Mouse (Mus musculus) adrenal gland (tissue): ENCODE results near the gene Pou2f2.

Source experiments
- intact Hi-C: fragments of 180-260 bp; cut with DNase I; formaldehyde crosslinking; loops from one replicate; pipeline ENCODE4 v1.15.1; 2025

Pou2f2 gene

DNA sequence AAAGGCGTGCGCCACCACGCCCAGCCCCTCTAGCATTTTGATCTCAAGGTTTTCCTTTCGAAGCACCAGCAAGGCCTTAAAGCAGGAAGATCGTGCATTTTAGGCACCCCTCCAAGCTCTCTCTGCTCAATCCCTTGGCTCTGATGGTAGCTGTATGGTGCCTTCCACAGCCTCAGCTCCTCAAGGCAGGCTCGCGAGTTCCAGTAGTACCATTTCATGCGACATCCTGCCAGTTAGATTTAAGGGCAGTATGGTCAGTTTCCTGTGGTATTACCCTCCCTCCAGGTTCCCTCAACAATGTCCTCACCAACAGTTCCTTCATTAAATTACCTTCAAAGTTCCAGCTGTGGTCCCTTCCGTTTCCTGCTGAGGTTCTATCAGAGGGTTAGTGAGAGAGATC is 16.6 kb upstream of the Pou2f2 start:
- intact Hi-C loops: no loop called here

DNA sequence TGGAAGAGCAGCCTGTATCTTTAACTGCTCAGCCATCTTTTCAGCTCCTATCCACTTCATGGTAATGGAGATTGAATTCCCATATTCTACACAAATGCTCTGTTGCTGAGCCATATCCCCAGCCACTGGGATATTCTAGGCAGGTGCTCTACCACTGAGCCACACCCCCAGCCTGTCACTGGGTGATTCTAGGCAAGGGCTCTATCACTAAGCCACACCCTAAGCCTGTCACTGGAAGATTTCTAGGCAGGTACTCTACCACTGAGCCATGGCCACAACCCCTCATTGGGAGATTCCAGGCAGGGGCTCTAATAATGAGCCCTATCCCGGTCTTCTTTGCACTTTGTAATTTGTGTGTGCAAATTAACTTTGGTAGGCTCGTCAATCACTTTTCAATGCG is 15.6 kb upstream of the Pou2f2 start:
- intact Hi-C loops: no loop called here

DNA sequence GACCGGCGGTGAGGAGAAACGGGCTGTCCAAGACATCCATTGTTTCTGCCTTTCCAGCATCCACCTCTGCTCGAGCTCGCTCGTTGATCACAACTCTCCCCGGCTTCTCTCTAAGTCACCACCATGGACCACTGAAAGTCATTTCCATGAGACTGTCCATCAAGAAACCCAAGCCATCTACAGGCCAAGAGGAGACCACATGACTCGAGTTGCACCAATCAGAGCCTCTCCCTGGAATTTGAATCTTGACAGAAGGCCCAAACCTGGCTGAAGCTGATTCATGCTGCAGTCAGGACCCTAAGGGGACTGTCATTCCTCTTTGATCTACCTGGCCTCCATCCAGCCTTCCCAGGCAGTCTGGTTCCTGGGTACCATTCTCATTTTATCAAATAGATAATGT is 12.6 kb upstream of the Pou2f2 start:
- intact Hi-C loops: no loop called here

DNA sequence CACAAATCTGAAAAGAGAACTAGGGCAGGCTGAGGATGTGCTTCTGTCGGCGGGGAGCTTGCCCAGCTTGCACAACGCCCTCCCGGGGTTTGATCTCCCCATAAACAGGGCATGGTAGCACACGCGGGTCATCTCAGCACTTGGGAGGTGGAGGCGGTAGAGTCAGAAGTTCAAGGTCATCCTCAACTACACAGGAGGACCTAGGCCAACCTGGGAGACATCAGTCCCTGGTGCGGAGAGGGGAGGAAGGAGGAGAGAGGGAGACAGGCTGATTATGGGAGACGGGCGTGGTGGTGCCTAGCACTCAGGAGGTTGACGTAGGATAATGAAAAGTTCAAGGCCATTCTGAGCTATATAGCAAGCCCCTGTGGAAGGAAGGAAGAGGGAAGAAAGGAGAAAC is 11.3 kb upstream of the Pou2f2 start:
- intact Hi-C loops: no loop called here

DNA sequence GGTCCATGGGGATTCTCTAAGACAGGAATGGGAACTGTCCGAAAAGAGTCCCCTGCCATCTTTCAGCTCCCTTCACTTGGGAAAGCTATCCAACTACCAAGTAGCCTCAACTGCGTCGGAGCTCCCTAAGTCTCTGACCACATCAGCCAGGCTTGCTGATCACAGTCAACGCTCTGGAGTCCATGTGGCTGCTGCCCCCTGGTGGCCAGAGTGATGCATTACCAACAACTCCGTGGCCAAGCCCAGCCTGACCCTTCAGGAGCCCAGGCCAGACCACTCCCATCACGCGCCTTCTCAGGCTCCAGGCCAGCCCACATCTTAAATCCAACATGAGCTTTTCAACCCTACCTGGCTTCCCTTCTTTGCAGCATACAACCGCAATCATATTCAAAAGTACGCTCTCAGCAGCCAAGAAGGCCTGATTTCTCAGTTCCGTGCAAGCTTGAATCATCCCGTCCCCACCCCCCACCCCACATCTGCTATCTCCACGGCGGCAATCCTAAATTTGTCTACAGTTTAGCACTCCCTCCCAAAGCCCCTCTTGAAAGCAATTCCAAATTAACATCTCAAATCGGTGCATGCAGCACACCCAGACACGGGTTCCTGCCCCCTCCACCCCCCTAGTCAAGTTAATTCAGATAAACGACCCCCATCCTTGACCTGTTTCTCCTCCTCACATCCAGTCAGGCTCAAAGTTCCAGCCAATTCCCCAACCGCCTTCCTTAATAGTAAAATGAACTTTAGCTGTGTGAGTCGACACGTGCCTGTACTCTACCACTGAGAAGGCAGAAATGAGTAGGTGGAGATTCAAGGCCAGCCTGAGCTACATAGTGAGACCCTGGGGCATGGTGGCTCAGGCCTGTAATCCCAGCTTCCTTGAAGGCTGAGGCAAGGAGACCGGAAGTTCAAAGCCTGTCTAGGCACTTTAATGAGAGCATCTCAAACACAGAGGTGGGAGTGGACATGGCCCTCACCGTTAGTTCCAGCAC is 8.4 kb upstream of the Pou2f2 start:
- intact Hi-C loops: loop anchor here (2.0 kb wide), 1 partner anchor 81 kb away; no protein-coding TSS in a partner anchor

DNA sequence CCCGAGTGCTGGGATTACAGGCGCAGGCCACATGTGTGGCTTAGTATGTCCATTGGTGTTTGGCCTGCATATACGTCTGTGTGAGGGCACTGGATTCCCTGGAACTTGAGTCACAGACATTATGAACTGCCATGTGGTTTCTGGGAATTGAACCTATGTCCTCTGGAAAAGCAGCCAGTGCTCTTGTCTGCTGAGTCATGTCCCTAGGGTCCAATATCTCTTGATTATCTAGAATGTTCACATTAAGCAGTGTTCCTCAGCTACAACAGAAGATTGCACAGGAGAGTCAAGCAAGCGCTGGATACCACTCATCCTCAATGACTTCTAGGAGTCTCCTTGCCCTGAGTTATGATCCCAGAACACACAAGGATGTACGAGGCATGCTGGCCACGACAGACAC is 4.6 kb upstream of the Pou2f2 start:
- intact Hi-C loops: loop anchor here (5.0 kb wide), 1 partner anchor 157 kb away; no protein-coding TSS in a partner anchor

DNA sequence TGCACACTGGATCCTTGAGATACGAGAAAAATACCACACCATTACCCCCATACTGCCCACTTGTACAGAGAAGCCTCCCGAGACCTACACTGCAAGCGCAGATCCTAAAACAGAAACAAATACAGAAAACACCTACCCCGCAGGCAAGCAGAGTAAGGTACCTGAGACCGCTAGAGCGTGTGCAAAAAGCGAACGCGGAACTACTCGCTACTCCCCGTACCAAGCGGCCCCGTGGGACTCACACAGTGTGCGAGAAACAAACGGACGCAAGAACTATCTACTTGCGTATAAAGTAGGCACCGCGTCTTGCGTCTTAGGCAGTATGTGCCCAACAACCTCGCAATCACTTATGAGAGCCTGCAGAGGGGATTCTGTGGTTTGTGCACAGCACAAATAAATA is 2.3 kb upstream of the Pou2f2 start:
- intact Hi-C loops: loop anchor here (5.0 kb wide), 1 partner anchor 155 kb away; no protein-coding TSS in a partner anchor

DNA sequence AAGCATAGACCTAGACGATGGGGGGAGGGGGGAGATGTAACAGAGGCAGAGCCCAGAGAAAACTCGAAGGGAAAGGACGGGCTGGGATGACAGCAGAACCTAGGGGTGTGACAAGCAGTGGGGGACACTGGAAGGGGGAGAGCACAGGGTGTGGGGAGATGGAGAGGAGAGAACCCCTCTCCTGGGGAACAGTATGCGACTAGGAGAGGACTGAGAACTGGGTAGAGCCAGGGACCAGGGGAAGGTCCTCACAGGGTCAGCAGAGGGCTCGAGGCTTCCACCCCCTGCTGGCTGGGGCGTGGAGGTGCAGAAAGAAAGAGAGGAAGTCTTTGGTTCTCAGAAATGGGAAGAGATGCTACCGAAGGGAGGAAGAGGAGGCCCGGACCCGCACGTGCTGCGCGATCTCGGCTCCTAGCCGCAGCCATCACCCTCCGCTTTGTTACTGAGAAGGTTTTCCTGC is 1.8 kb upstream of the Pou2f2 start:
- intact Hi-C loops: loop anchor here (5.0 kb wide), 1 partner anchor 154 kb away; no protein-coding TSS in a partner anchor

DNA sequence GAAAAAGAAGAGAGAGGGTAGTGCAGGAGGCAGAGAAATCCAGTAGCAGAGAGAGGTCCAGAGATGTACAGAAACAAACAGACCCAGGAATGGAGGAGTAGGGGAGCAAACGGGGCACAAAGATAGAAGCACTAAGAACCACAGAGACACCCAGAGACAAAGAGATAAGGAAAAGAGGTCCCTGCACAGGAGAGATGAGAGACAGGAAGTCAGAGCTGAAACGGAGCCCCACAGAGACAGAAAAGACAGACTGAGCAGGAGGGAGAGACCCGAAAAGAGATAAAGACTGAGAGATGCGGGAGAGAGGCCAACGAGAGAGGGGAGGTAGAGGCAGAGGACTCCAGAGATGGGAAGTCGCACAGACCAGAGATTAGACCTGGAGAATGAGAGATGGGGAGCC is 986 bp upstream of the Pou2f2 start:
- intact Hi-C loops: loop anchor here (5.0 kb wide), 1 partner anchor 153 kb away; no protein-coding TSS in a partner anchor

DNA sequence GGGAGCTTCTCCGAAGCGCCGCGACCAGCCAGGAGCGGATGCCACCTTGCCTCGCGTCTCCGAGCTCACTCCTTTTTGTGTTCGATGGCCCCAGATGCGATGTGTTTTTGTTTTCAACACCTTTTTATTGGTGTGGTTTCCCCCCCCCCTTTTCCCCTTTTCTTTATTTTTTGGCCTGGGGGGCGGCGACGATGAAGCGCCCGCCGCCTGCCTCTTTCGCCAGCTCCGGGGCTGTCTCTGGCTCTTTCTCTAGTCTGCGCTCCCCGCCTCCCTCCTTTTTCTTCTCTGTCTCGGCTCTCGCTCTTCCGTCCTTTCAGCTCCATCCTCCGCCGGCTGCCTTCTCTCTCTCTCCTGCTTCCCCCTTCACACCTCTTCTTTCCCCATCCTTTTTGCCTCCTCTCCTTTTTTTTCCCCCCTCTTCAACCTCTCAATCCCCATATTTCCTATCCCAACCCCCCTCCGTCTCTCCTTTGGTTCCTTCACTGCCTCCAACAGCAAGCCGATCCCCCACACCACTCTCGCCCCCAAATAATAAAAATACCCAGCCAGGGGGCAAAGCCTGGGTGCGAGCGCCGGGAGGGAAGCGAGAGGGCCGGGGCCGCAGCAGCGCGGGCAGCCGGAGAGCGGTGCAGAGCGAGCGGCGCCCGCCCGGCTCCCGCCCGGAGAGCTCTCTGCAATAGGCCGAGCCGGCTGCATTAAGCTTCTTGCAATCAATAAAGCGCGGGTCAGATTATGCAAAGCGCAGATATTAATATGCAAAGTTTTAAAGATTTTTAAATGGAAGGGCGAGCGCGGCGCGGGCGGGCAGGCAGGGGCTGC is 530 bp downstream of the Pou2f2 start:
- intact Hi-C loops: no loop called here

DNA sequence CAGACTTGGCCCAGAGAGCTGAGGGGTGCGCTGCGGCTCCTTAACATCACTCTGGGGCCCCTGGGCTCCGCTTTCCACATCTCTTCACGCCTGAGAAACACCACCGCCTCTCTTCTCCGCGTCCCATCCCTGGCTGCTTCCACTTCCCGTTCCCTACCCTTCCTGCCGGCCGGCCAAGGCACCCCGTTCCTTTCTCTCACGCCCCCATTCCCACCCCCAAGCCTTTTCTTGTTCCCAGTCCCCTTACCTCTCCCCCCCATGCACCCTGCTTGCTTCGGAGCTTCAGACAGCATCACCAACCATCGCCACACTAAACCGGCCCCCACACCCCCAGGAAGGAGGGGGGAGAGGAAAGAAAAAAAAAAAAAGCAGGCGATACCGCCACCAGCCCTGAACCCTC is 1.2 kb downstream of the Pou2f2 start:
- intact Hi-C loops: no loop called here

DNA sequence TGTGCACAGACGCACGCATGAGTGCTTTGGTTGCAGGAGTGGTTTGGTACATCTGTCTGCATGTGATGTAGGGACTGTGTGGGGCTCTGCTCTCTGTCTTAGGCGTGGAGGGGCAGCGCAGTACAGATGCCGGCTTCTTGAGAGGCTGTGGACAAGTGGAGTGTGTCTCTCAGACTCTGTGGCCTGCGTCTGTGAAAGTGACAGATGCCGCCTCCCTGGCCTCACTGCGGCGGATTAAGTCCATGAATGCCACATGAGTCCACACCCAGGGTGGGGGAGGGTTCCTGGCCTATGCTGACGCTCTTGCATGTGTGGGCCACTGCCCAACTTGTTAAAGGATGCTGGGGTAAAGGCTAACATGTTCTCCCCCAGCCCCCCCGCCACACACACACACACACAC is 5.2 kb downstream of the Pou2f2 start:
- intact Hi-C loops: no loop called here

DNA sequence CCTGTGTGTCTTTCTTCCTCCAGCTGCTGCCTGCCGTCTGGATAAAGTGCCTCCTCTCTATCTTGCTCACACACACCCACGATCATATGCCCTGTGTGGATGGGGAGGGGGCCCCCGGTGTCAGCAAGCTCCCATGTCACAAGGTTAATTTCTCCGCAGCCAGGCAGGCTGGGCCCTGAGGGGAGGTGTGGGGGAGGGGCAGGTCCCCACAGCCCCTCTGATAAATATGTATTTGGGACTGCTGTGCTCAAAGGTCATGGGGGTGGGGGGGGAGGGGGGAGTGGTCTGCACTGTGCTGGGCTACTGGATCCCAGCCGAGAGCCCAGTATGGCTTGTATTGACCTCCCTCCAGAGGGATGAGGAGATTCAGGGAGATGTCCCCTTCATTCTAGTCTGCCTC is 6.9 kb downstream of the Pou2f2 start:
- intact Hi-C loops: no loop called here

DNA sequence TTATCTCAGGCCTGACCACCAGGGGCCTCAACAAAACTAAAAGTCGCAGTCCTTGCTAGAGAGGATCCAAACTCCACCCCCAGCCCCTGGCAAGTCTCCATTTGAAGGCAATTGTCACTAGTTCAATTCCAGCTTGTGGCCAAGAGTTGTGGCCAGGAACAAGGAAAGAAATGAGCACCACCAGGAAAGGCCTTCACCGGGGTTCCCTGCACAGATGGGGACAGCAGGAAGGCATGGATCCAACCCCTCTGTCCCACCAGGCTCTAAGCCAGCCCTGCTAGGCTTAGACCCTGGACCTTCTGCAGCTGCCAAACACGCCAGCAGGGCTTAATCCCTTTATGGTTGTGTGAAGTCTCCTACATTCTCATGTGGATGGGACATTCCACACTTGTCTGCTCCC is 8.9 kb downstream of the Pou2f2 start:
- intact Hi-C loops: no loop called here

DNA sequence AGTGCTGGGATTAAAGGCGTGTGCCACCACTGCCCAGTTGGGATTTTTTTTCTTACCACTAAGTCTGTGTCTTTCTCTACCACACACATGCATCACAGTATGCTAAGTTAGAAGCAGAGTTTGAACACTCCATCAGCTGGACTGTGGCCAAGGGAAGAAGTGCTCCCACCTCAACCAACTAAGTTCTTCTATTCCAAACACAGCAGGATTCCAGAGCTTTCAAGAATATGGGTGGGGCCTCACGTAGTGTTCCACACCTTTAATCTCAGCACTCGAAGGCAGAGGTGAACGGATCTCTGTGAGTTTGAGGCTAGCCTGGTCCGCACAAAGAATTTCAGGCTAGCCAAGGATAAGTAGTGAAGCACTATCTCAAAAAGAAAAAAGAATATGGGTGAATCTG is 13.4 kb downstream of the Pou2f2 start:
- intact Hi-C loops: no loop called here

DNA sequence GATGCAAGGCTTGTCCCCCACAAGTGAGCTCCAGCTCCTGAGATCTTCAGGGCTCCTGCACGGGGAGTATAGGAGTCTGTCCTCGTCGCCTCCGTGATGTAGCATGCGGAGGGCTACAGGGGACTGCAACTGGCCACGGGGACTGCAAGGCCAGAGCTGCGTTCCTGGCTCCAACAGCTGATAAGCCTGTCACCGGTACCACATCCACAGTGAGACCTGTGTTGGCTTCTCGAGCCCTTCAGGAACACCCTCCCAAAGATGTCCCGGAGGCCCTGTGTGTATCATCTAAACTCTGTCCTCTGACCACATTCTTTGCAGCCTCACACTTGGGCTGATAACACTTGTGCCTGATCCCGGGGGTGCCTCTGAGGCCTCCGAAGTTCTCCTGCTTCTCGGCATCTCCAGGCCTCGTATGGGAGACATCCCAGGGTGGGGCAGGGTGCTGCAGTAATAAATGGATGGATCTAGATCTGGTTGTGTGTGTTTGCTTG is 23.3 kb downstream of the Pou2f2 start:
- intact Hi-C loops: no loop called here

DNA sequence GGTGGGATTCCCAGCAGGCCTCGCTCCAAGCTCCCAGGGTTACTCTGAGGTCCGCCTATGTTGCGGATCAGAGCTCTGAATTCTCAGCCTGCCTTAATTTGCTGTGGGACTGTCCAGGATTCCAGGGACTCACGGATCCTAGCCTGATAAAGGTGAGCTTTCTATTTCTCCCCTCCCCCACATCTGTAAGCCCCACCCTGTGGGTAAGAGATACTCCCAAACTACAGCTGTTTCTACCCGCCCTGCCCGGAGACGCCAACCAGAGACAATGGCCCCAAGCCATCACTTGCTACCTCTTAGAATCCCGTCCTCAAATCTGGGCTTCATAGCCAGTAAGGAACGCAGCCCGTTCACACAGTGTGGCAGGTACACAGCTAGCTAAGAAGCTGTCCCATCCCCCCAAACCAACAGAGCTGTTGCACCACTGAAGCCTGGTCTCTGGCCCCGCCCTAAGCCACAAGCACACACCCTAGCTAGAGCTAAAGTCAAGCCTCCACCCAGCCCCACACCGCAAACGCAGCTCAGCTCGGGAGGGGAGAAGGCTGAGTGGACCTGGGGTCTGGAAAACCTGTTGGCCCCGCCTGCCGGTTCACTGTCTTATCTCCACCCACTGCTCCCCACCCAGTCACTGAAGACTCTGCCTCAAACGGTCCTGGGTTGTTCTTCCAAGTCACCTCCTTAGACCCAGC is 23.9 kb downstream of the Pou2f2 start:
- intact Hi-C loops: no loop called here

DNA sequence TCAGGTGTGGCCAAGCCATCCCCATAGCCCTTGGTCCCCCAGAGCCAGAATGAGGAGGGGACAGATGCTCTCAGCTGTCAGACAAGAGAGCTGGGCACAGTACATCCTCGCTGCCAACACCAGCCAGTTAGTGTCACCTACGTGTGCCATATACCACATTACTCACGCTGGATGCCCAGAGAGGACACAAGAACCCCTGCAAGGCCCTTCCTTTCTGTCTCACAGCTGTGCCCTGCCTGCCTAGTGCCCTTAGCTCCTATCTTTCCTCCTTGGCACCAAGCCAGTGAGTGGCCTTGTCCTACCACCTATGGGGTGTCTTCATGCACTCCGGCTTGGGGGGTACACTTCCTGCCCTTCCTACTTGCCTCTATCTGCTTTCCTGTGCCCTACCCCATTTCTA is 24.9 kb downstream of the Pou2f2 start:
- intact Hi-C loops: no loop called here

DNA sequence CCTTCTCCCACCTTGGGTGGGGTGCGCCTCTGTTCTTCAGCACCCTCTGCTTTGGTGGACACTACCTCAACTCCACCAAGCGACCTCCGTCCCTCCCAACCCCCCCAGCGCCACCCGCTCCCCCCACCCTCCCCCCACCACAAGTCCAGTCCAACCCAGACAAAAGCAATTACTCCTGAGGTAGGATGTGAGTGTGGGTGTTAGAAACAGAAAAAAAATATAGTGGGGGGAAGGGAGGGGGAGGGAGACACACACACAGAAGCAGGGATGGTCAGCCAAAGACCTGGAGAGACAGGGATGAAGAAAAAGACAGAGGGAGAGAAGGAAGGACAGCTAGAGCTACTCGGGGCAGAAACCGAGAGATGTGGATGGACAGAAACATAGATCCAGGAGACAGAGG is 25.7 kb downstream of the Pou2f2 start:
- intact Hi-C loops: no loop called here

DNA sequence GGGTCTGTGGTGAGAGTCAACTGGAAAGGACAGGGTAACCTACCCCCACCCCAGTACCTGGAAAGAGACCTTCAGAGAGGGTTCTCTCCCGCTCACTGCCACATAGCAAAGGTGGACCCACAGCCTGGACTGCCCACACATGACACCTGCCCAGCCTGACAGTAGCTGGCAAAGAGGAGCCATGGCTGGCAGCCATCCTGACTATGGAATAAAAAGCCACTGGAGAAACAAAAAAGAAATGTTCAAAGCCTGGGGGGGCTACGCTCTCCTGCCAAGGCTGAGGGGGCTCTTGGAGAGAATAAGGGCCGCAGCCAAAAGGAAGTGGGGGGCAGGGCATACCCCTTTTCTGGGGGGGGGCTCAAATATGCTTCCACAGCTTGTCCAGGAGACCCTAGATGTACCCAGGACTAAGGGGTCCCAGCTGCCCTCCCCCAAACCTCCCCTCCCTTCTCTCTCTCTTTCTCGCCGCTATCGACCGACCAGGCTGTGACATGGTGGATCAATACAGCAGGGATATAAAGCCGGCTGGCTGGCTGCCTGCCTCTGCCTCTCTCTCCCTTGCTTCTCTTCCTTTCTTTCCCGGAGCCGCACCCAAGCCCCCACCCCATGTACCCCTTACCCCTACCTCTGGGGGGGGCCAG is 27.5 kb downstream of the Pou2f2 start:
- intact Hi-C loops: no loop called here

DNA sequence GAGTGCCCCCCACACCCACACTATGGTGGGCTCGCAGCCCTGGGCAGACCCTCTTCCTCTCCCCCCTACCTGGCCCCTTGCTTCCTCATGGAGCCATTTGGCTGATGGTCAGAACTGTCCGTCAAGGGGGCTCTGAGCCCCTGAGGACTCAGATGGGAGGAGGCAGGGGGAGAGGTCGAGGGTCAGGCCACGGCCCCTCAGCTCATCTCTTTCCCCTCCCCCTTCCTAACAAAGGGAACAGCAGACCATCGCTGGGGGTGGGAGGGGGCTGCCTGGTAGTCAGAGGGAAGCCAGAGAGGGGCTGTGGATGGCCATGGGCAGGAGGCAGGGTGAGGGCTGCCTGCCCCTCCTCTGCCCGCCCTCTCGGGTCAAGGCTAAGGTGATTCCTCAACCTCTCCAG is 28.5 kb downstream of the Pou2f2 start:
- intact Hi-C loops: no loop called here
